Mouse (Mus musculus): ENCODE data around the gene Dennd1a.
"Not testable (repeated sequence)": the region's sequence is repeated elsewhere in the genome, so short reads cannot be mapped to it uniquely, and the experiment has no call there.

Gene Dennd1a

GRCm38 (mm10) chr2:37969713-37970485 is 317.3 kb downstream of the Dennd1a start:
- DNase-seq (ENCODE audit: low spot score), result no peak

- DNase-seq (ENCODE audit: low spot score), result no peak
These were observed 322.7 kb downstream of the Dennd1a start for GRCm38 (mm10) chr2:37964534-37964933.

- DNase-seq (ENCODE audit: low spot score), result no peak
These were observed 323.8 kb downstream of the Dennd1a start for GRCm38 (mm10) chr2:37963362-37963761.

- no peak for DNase-seq (ENCODE audit: low spot score)
These were observed 338.8 kb downstream of the Dennd1a start for GRCm38 (mm10) chr2:37948424-37948823.

GRCm38 (mm10) chr2:37945598-37946336 is 341.4 kb downstream of the Dennd1a start:
- no peak for DNase-seq (ENCODE audit: low spot score)

- DNase-seq (ENCODE audit: low spot score), result no peak
These were observed 344.3 kb downstream of the Dennd1a start for GRCm38 (mm10) chr2:37942906-37943305.

- DNase-seq (ENCODE audit: low spot score), result no peak
These were observed 345.4 kb downstream of the Dennd1a start for GRCm38 (mm10) chr2:37941741-37942140.

GRCm38 (mm10) chr2:37940845-37941361 is 346.3 kb downstream of the Dennd1a start:
- DNase-seq (ENCODE audit: low spot score), result no peak

- no peak for DNase-seq (ENCODE audit: low spot score)
These were observed 347.2 kb downstream of the Dennd1a start for GRCm38 (mm10) chr2:37939997-37940396.

- not testable (repeated sequence) for DNase-seq (ENCODE audit: low spot score)
These were observed 350.3 kb downstream of the Dennd1a start for GRCm38 (mm10) chr2:37936922-37937321.

- no peak for DNase-seq (ENCODE audit: low spot score)
These were observed 354.9 kb downstream of the Dennd1a start for GRCm38 (mm10) chr2:37932240-37932639.

GRCm38 (mm10) chr2:37931018-37931930 is 355.9 kb downstream of the Dennd1a start:
- DNase-seq (ENCODE audit: low spot score), result no peak

GRCm38 (mm10) chr2:37926133-37926503 is 361.1 kb downstream of the Dennd1a start:
- no peak for DNase-seq (ENCODE audit: low spot score)

- no peak for DNase-seq (ENCODE audit: low spot score)
These were observed 361.6 kb downstream of the Dennd1a start for GRCm38 (mm10) chr2:37925413-37926132.

- DNase-seq (ENCODE audit: low spot score), result no peak
These were observed 378.3 kb downstream of the Dennd1a start for GRCm38 (mm10) chr2:37908721-37909506.

GRCm38 (mm10) chr2:37908296-37908695 is 378.9 kb downstream of the Dennd1a start:
- no peak for DNase-seq (ENCODE audit: low spot score)

- no peak for DNase-seq (ENCODE audit: low spot score)
These were observed 380.9 kb downstream of the Dennd1a start for GRCm38 (mm10) chr2:37906261-37906660.

- DNase-seq (ENCODE audit: low spot score), result no peak
These were observed 383.9 kb downstream of the Dennd1a start for GRCm38 (mm10) chr2:37903286-37903685.

- no peak for DNase-seq (ENCODE audit: low spot score)
These were observed 404.0 kb downstream of the Dennd1a start for GRCm38 (mm10) chr2:37883214-37883613.

- DNase-seq (ENCODE audit: low spot score), result no peak
These were observed 405.8 kb downstream of the Dennd1a start for GRCm38 (mm10) chr2:37881262-37881913.
